Mouse (Mus musculus) kidney, adult 2 months (tissue): ENCODE results near the gene Ankrd27. TPM values are rescaled to one million over a fixed set of nuclear protein-coding genes. Genes with fewer than 3 reads are reported as not detected.
A peak's percentile ranks its signal among the peaks of the same experiment; 100 is the strongest.

ENCODE experiments used
- DNase-seq: peaks from one replicate; pipeline ENCODE4 v3.0.0; 2021
- H3K27ac ChIP-seq: fragments of 200-500 bp; 2 replicates; pipeline ENCODE4 v1.5.1; 2012; ENCODE audit warnings: low read depth, low read length, control low read depth, inconsistent platforms; ENCODE audit not compliant: insufficient read depth
- H3K27me3 ChIP-seq: fragments of 200-500 bp; replicated peaks from 2 replicates; pipeline ENCODE4 v1.6.1; 2012; ENCODE audit warnings: mild to moderate bottlenecking, moderate library complexity, low read length, inconsistent platforms; ENCODE audit not compliant: control insufficient read depth, insufficient read depth
- H3K36me3 ChIP-seq: fragments of 200-500 bp; 2 replicates; pipeline ENCODE4 v1.6.1; 2012; ENCODE audit warnings: mild to moderate bottlenecking, moderate library complexity, low read length, inconsistent platforms; ENCODE audit not compliant: control insufficient read depth, insufficient read depth
- H3K4me1 ChIP-seq: fragments of 200-500 bp; 2 replicates; pipeline ENCODE4 v1.6.1; 2011; ENCODE audit warnings: low read length; ENCODE audit not compliant: control insufficient read depth, insufficient read depth
- H3K4me3 ChIP-seq: fragments of 200-500 bp; 2 replicates; pipeline ENCODE4 v1.5.1; 2011; ENCODE audit warnings: mild to moderate bottlenecking, low read depth, low read length, control low read depth; ENCODE audit not compliant: insufficient read depth
- CTCF ChIP-seq: fragments of 200-500 bp; conservative IDR thresholded peaks from 2 replicates; pipeline ENCODE4 v1.5.1; 2011; ENCODE audit warnings: low read depth, mild to moderate bottlenecking, control low read depth, low read length, moderate library complexity, mixed read lengths; ENCODE audit not compliant: insufficient read depth, insufficient read length
- POLR2A ChIP-seq: fragments of 200-500 bp; IDR thresholded peaks from one replicate; pipeline ENCODE4 v1.6.1; 2011; ENCODE audit warnings: low read depth, low read length, control low read depth
- WGBS: fragments of 180-500 bp; shearing (Covaris S2); methylation state at CpG from one replicate; pipeline ENCODE4 v1.1.7; 2018; 5-methylcytosine and 5-hydroxymethylcytosine counted together
- polyA plus RNA-seq: library from polyadenylated mRNA; depleted of rRNA; stranded (reverse); fragments of >200 nt; gene quantifications from 2 replicates; pipeline ENCODE4 v1.2.3, GENCODE M21; 2012

Ankrd27 gene
- polyA plus RNA-seq, 1 experiment, result 19.1 TPM

DNA sequence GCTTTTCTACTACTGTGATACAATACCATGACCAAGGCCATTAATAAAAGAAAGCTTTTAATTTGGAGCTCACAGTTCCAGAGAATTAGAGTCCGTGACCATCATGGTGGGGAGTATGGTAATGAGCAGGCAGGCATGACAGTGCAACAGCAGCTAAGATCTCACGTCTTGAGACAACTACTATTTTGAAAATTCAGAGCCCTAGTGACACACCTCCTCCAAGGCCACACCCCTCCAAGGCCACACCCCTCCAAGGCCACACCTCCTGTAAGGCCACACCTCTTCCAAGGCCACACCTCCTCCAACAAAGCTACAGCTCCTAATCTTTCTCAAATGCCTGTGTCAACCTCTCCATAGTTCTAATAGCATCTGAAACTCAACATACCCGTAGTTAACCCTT is 63.0 kb downstream of the Ankrd27 start:
- TF ChIP-seq POLR2A (no peak), CTCF (no peak)
- no peaks in the 10 kb centered on the region for H3K4me1 ChIP-seq
- peak; percentile 75 for DNase-seq
- H3K36me3 ChIP-seq, result no peaks in the 10 kb centered on the region
- WGBS, result 25% methylated on average over 3 of the region's 3 CpGs
- H3K27me3 ChIP-seq, result no peaks in the 10 kb centered on the region
- H3K27ac ChIP-seq, result no peak overlapping the region
- no peak overlapping the region for H3K4me3 ChIP-seq

DNA sequence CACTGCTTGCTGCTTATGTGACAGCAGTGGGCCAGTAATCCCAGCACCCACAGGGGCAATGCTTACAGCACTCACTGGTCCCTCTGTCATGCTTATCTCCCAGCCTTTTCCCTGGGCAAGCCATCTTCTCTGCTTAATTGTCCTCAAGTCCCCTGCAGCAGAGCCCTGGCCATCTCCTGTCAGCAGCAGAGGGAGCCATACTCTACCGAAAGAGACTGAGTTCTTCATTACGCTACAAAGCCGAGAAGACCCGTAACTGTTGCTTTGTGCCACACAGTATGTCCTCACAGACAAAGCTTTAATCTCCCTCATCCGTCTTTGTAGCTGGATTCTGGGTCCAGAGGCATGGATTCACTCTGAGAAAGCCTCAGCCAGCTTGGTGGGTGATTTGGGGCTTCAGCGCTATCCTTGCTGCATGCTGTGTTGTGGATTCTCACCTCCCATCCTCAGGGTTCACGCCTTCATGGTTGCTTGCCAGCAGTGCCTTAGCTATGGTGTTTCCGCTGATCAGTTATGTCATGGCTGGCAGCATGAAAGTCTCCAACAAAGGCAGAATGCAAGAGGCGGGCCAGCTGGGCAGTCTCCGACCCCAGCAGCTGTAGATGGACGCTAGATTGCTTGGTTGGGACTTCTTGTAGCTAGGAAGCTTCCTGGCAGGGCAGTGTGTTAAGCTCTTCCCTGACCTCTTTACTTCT is 64.8 kb downstream of the Ankrd27 start:
- H3K4me1 ChIP-seq, result no peaks in the 10 kb centered on the region
- TF ChIP-seq CTCF, result no peak
- TF ChIP-seq POLR2A, result no peak
- no peak overlapping the region for H3K27ac ChIP-seq
- H3K27me3 ChIP-seq, result no peaks in the 10 kb centered on the region
- H3K4me3 ChIP-seq, result no peak overlapping the region
- DNase-seq, result no peak
- no peaks in the 10 kb centered on the region for H3K36me3 ChIP-seq
- WGBS, result 70% methylated on average over 11 of the region's 11 CpGs

- Histone ChIP-seq H3K27ac (no peak overlapping the region), H3K27me3 (no peaks in the 10 kb centered on the region), H3K4me1 (no peaks in the 10 kb centered on the region), H3K4me3 (no peak overlapping the region), H3K36me3 (no peaks in the 10 kb centered on the region)
- no peak for TF ChIP-seq POLR2A
- TF ChIP-seq CTCF, result no peak
- 84% methylated on average over 10 of the region's 10 CpGs for WGBS
- DNase-seq, result no peak
Measured at GRCm38 (mm10) chr7:35651583-35652270, 65.7 kb downstream of the Ankrd27 start.

DNA sequence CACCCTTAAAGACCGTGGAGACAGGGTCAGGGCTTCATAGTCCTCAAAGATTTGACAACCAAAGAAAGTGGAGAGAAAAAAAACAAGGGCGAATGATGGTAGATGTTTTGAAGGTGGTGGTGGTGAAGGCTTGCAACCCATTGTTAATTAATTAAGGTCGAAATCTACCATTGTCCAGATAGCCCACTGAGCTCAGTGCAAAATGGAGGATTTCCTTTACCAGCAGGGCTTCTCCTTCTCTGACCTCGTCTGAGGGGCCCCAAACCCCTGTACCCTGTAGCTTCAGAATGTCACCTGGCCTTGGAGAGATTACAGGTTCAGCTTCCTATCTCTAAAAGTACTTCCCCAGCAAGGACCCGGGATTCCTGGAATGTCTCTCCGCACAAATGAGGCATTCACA is 71.8 kb downstream of the Ankrd27 start:
- 50% methylated on average over 6 of the region's 6 CpGs for WGBS
- TF ChIP-seq CTCF, result no peak
- TF ChIP-seq POLR2A, result no peak
- no peak for DNase-seq
- Histone ChIP-seq H3K4me1 (no peaks in the 10 kb centered on the region), H3K27me3 (no peaks in the 10 kb centered on the region), H3K36me3 (no peaks in the 10 kb centered on the region), H3K27ac (no peak overlapping the region), H3K4me3 (no peak overlapping the region)

- WGBS, result 59% methylated on average over 3 of the region's 3 CpGs
- Histone ChIP-seq H3K27me3 (no peaks in the 10 kb centered on the region), H3K36me3 (no peaks in the 10 kb centered on the region), H3K27ac (no peak overlapping the region), H3K4me1 (no peaks in the 10 kb centered on the region), H3K4me3 (no peak overlapping the region)
- DNase-seq, result peak; percentile 18
- TF ChIP-seq POLR2A (no peak), CTCF (peak; percentile 70)
Measured at GRCm38 (mm10) chr7:35659173-35659572, 73.1 kb downstream of the Ankrd27 start.

DNA sequence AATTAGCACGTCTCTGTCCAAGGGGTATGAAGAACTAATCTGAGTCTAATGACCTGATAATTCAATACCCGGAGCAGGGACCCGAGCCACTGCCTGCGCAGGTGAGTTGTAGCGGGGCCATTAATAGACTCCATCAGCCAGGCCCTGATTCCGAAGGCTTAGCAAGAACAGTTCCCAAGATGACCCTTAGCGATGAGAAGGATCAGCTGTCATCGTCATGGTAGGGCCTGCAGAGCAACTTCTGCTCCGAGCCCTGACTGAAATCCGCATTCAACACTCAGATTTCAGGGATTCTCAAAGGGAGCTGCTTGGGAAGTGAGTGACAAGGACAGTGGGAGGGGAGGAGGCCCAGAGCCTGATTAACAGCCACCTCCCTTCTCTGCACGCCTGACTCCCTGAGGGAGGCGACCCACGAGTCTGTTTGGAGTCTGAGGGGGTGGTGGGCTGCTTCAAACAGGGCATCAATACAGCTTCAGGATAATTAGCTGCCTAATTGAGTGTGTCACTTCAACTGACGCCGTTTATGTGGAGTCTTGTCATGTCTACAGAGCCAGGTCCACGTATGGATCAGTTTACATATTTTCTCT is 77.8 kb downstream of the Ankrd27 start:
- 46% methylated on average over 16 of the region's 16 CpGs for WGBS
- TF ChIP-seq CTCF, result no peak
- TF ChIP-seq POLR2A, result no peak
- Histone ChIP-seq H3K4me3 (no peak overlapping the region), H3K27ac (no peak overlapping the region), H3K27me3 (no peaks in the 10 kb centered on the region), H3K4me1 (no peaks in the 10 kb centered on the region), H3K36me3 (no peaks in the 10 kb centered on the region)
- no peak for DNase-seq
